Mouse (Mus musculus) small intestine, adult 2 months (tissue): ENCODE results near the gene Chil1. TPM values are rescaled to one million over a fixed set of nuclear protein-coding genes. Genes with fewer than 3 reads are reported as not detected.
A peak's percentile ranks its signal among the peaks of the same experiment; 100 is the strongest.

Experiments
- H3K27ac ChIP-seq: fragments of 200-500 bp; 2 replicates; pipeline ENCODE4 v1.5.1; 2012; ENCODE audit warnings: low read depth, low read length, control low read depth, inconsistent platforms; ENCODE audit not compliant: insufficient read depth
- H3K27me3 ChIP-seq: fragments of 200-500 bp; 2 replicates; pipeline ENCODE4 v1.6.1; 2012; ENCODE audit warnings: mild to moderate bottlenecking, moderate library complexity, low read length, inconsistent platforms; ENCODE audit not compliant: control insufficient read depth, insufficient read depth
- H3K36me3 ChIP-seq: fragments of 200-500 bp; 2 replicates; pipeline ENCODE4 v1.6.1; 2012; ENCODE audit warnings: mild to moderate bottlenecking, low read length, control low read depth, inconsistent platforms; ENCODE audit not compliant: control insufficient read depth, insufficient read depth
- H3K4me1 ChIP-seq: fragments of 200-500 bp; 2 replicates; pipeline ENCODE4 v1.6.1; 2012; ENCODE audit warnings: low read length, inconsistent platforms, mixed read lengths; ENCODE audit not compliant: control insufficient read depth, insufficient read depth, insufficient read length
- H3K4me3 ChIP-seq: fragments of 200-500 bp; 2 replicates; pipeline ENCODE4 v1.5.1; 2012; ENCODE audit warnings: low read depth, mild to moderate bottlenecking, control low read depth, inconsistent platforms, low read length, moderate library complexity
- CTCF ChIP-seq: fragments of 200-500 bp; IDR thresholded peaks from 2 replicates; pipeline ENCODE4 v1.5.1; 2012; ENCODE audit warnings: low read depth, mild to moderate bottlenecking, control low read depth, inconsistent platforms, low read length, moderate library complexity, mixed read lengths; ENCODE audit not compliant: insufficient replicate concordance, insufficient read length; ENCODE audit errors: extremely low read depth
- POLR2A ChIP-seq: fragments of 200-500 bp; IDR thresholded peaks from 2 replicates; pipeline ENCODE4 v1.6.1; 2012; ENCODE audit warnings: low read depth, mild to moderate bottlenecking, control low read depth, inconsistent platforms, low read length, moderate library complexity
- WGBS: fragments of 180-500 bp; shearing (Covaris S2); methylation state at CpG from one replicate; pipeline ENCODE4 v1.1.7; 2018; 5-methylcytosine and 5-hydroxymethylcytosine counted together
- polyA plus RNA-seq: library from polyadenylated mRNA; depleted of rRNA; stranded (reverse); fragments of >200 nt; gene quantifications from 2 replicates; pipeline ENCODE4 v1.2.3, GENCODE M21; 2012

The Chil1 gene
- polyA plus RNA-seq, 1 experiment, result 0.46 TPM

DNA sequence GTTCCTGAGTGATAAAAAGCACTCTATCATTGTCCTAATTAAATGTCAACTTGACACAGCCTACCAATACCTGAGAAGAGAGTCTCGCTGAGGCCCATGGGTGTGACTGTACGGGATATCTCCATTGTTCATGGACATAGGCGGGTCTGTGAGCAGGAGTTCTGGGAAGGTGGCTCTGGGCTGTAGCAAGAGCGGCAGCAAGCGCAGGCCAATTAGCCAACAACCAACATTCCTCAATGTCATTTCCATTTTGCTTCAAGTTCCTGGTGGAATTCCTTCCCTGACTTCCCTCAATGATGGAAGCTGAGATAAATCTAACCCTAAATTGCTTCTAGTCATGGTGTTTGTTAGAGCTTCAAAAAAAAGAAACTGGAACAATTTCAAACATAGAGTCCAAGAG lies 4.0 kb upstream of the Chil1 start:
- Histone ChIP-seq H3K36me3 (no peaks in the 10 kb centered on the region), H3K4me3 (no peak overlapping the region), H3K27me3 (no peaks in the 10 kb centered on the region), H3K27ac (no peak overlapping the region), H3K4me1 (no peaks in the 10 kb centered on the region)
- no peak for TF ChIP-seq CTCF
- no peak for TF ChIP-seq POLR2A
- 76% methylated on average over 5 of the region's 5 CpGs for WGBS

DNA sequence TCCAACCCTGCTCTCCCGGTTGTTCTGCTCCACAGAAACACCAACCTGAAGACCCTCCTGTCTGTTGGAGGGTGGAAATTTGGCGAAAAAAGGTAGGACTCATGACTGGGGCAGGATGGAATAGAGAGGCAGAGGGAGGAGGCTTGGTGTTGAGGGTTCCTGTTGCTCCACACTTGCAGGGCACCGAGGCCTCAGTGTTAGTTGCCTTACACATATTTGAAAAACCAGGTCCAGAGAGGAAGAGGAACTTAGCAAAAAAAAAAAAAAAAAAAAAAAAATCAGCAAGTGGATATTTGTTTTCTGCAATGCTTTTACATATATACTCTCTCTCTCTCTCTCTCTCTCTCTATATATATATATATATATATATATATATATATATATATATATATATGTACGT lies 2.1 kb downstream of the Chil1 start:
- Histone ChIP-seq H3K36me3 (no peaks in the 10 kb centered on the region), H3K27me3 (no peaks in the 10 kb centered on the region), H3K4me3 (no peak overlapping the region), H3K4me1 (no peaks in the 10 kb centered on the region; the same call in 1 of the 2 replicates), H3K27ac (no peak overlapping the region)
- 80% methylated on average over 4 of the region's 4 CpGs for WGBS
- no peak for TF ChIP-seq CTCF
- TF ChIP-seq POLR2A, result no peak

DNA sequence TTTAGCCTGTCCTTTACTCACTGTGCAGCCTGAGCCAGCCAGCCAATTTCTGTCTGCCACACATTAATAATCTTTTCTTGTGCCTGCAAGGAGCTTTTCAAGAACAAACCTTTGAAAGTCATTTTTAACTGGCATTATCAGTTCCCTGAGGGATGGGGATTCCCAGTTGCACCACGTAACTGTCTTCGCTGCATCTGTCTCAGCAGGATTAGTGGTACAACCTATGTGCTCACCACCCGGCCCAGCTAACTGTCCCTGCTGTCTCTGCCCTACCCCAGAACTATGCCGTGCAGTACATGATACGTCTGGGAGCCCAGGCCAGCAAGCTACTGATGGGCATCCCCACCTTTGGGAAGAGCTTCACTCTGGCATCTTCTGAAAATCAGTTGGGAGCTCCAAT lies 6.2 kb downstream of the Chil1 start:
- 87% methylated on average over 5 of the region's 5 CpGs for WGBS
- Histone ChIP-seq H3K27ac (no peak overlapping the region), H3K27me3 (no peaks in the 10 kb centered on the region), H3K4me3 (no peak overlapping the region), H3K36me3 (no peaks in the 10 kb centered on the region), H3K4me1 (peaks cover 4% of the 10 kb centered on the region; the same call in 1 of the 2 replicates)
- TF ChIP-seq POLR2A, result no peak

DNA sequence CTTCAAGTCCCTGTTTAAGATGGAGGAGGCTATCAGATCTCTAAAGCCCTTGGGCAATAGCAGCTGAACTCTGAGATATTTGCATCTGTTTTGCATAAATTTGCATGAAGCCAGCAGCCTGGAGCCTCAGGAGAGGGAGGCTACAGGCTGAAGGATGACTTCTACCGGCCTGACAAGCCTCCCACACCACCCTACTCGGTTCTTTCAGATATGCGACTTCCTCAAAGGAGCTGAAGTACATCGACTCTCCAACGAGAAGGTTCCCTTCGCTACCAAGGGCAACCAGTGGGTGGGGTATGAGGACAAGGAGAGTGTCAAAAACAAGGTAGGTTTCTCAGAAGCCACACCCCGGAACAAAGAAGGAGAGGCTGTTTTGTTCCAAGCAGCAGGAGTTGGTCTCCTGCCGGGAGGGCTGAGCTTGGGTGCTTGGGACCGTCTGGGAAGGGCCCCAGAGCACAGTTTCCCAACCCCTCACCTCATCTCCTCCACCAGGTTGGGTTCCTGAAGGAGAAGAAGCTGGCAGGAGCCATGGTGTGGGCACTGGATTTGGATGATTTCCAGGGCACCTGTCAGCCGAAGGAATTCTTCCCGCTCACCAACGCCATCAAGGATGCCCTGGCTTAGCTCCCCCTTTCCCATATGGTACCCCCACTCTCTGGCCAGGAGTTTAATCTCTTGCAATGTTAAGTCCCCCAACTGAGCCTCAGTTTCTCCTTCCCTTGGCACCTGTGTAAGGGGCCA lies 7.2 kb downstream of the Chil1 start:
- no peaks in the 10 kb centered on the region for H3K27me3 ChIP-seq
- H3K36me3 ChIP-seq, result no peaks in the 10 kb centered on the region
- WGBS, result 15% methylated on average over 12 of the region's 12 CpGs
- TF ChIP-seq CTCF, result peak; percentile 22; the same call in 1 of the 2 replicates
- no peak for TF ChIP-seq POLR2A
- peak overlapping the region; percentile 15; the same call in 1 of the 2 replicates for H3K4me3 ChIP-seq
- H3K4me1 ChIP-seq, result peaks cover 4% of the 10 kb centered on the region; the same call in 1 of the 2 replicates
- H3K27ac ChIP-seq, result no peak overlapping the region

DNA sequence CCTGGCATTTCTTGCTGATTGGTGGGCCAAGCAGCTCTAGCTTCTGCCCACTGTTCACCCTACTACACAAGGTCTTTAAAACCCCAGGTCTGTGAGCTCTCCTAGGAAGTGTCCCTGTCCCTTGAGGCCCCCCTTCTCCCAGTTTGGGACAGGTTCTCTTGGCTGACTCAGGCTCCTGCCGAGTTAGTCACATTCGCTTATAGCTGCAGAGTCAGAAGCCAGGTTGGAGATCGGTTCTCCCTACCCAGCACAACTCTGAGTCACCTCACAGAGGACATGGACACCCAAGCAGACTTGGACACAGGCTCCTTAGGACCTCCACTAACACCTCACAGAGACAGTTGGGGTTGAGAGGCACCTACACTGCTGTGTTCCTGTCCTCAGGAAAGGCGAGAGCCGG lies 9.2 kb downstream of the Chil1 start:
- H3K36me3 ChIP-seq, result no peaks in the 10 kb centered on the region
- no peak overlapping the region for H3K27ac ChIP-seq
- H3K4me3 ChIP-seq, result no peak overlapping the region
- TF ChIP-seq POLR2A, result no peak
- no peak for TF ChIP-seq CTCF
- WGBS, result 89% methylated on average over 5 of the region's 5 CpGs
- H3K4me1 ChIP-seq, result peaks cover 8% of the 10 kb centered on the region; the same call in 1 of the 2 replicates
- H3K27me3 ChIP-seq, result no peaks in the 10 kb centered on the region

DNA sequence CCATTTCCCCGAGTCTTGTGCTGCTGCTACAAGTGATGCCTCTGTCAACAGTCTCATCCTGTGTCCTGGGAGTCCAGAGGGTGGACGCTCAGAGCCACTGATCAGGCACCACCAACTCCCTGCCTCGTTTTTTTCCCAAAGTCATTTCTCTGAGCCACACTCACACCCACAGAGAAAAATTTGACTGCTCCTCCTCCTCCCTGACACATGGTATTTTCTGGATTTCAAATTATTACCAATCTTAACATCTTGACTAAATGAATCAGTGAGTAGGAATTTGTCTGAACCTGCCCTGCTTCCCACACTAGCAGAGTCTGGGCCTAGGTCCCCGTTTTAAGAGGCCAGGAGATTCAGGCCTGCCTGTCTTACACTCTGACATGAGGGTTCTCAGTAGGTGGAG lies 10.0 kb downstream of the Chil1 start:
- H3K27ac ChIP-seq, result no peak overlapping the region
- no peaks in the 10 kb centered on the region for H3K36me3 ChIP-seq
- H3K4me3 ChIP-seq, result no peak overlapping the region
- H3K4me1 ChIP-seq, result peaks cover 9% of the 10 kb centered on the region; the same call in 1 of the 2 replicates
- H3K27me3 ChIP-seq, result no peaks in the 10 kb centered on the region
- WGBS, result 66% methylated on average over 4 of the region's 4 CpGs
- no peak for TF ChIP-seq CTCF

DNA sequence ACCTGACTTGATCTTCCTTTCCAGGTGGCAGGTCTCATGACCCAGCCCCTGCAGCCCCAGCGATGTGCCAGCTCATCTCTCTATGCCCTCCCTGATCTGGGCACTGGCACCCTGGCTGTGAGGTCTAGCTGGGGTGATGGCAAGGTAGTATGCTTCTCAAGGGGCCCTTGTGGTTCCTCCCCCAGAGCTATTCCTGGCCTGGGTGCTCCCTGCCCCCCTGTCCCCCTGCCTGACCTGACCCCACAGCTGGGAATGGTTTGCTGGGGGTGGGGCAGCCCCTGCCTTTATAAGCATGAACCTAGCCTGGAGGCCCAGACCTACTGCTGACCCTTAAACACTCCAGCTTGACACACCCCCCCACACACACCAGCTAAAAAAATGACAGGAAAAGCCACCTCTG lies 11.2 kb downstream of the Chil1 start, which contains the start of gene Mybph:
Gene Mybph (plus strand): TSS at position 323 of the 400 bp plus-strand sequence.
- no peak within 1 kb of the TSS for H3K4me3 ChIP-seq
- H3K4me1 ChIP-seq, result peaks cover 9% of the 10 kb centered on the region; the same call in 1 of the 2 replicates
- H3K36me3 ChIP-seq, result no peaks in the 10 kb centered on the region
- no peak for TF ChIP-seq POLR2A
- TF ChIP-seq CTCF, result no peak
- no peaks in the 10 kb centered on the region for H3K27me3 ChIP-seq
- no peak within 1 kb of the TSS for H3K27ac ChIP-seq
- 86% methylated on average over 1 of the region's 1 CpGs for WGBS

DNA sequence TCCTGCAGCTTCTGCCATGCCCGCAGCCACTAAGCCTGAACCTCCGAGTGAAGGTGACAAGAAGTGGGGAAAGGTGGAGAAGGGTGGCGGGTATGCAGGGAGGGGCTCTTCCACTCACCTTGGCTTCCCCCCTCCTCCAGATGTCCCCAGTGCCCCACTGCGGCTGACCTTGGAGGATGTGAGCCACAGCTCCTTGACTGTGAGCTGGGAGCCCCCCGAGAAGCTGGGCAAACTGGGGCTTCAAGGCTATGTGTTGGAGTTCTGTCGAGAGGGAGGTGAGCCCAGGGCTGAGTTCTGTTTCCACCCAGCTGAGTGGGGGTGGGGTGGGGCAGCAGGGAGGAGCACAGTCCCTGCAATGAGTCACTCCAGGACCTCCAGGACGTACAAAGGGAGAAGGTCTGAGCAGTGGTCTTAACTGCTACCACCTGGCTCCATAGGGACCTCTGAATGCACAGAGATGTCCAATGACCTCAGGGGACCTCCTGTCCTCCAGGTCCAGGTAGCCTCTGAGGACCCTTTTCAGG lies 11.8 kb downstream of the Chil1 start:
- H3K4me1 ChIP-seq, result peaks cover 9% of the 10 kb centered on the region; the same call in 1 of the 2 replicates
- no peaks in the 10 kb centered on the region for H3K27me3 ChIP-seq
- WGBS, result 65% methylated on average over 7 of the region's 7 CpGs
- H3K36me3 ChIP-seq, result no peaks in the 10 kb centered on the region
- no peak overlapping the region for H3K4me3 ChIP-seq
- TF ChIP-seq POLR2A (no peak), CTCF (no peak)
- H3K27ac ChIP-seq, result no peak overlapping the region
